Mouse (Mus musculus): Measurements from ENCODE around the gene Frmpd1. TPM values are rescaled to one million over a fixed set of nuclear protein-coding genes. Genes with fewer than 3 reads are reported as not detected.
A peak's percentile ranks its signal among the peaks of the same experiment; 100 is the strongest.

The Frmpd1 gene
- polyA plus RNA-seq, 1 experiment from 2014 or later: 1.5 TPM

- no peaks in the 10 kb centered on the region for H3K4me1 ChIP-seq (ENCODE audit: control insufficient read depth, insufficient read depth, low read length)
- H3K27me3 ChIP-seq (ENCODE audit: control insufficient read depth, insufficient read depth, low read length): no peaks in the 10 kb centered on the region
- no peaks in the 10 kb centered on the region for H3K36me3 ChIP-seq (ENCODE audit: control insufficient read depth, insufficient read depth, low read length)
- DNase-seq (peak; percentile 88), ATAC-seq (ENCODE audit: low FRiP score, low TSS enrichment) (0 out of 2 replicates have a peak, but pooled peaks have one; percentile 43)
- no peak overlapping the region for H3K27ac ChIP-seq (replicated peaks; ENCODE audit: low read depth, low read length)
- 15% methylated on average over 4 of the region's 4 CpGs for WGBS
- no peak overlapping the region for H3K4me2 ChIP-seq (ENCODE audit: low read length)
- H3K4me3 ChIP-seq (replicated peaks; ENCODE audit: low read depth, low read length): no peak overlapping the region
- H3K9ac ChIP-seq (replicated peaks; ENCODE audit: low read length): no peak overlapping the region
- no peaks in the 10 kb centered on the region for H3K9me3 ChIP-seq (ENCODE audit: control insufficient read depth, low read length)
Measured at GRCm38 (mm10) chr4:45279981-45280548, 95.4 kb downstream of the Frmpd1 start.

GRCm38 (mm10) chr4:45286318-45286717 is 101.6 kb downstream of the Frmpd1 start:
- WGBS: 49% methylated on average over 3 of the region's 3 CpGs
- H3K4me2 ChIP-seq (ENCODE audit: low read length): no peak overlapping the region
- H3K4me1 ChIP-seq (ENCODE audit: control insufficient read depth, insufficient read depth, low read length): no peaks in the 10 kb centered on the region
- H3K9me3 ChIP-seq (ENCODE audit: control insufficient read depth, low read length): no peaks in the 10 kb centered on the region
- H3K4me3 ChIP-seq (replicated peaks; ENCODE audit: low read depth, low read length): no peak overlapping the region
- no peak overlapping the region for H3K27ac ChIP-seq (replicated peaks; ENCODE audit: low read depth, low read length)
- ATAC-seq (ENCODE audit: low FRiP score, low TSS enrichment) (no peak), DNase-seq (peak; percentile 38)
- no peaks in the 10 kb centered on the region for H3K36me3 ChIP-seq (ENCODE audit: control insufficient read depth, insufficient read depth, low read length)
- no peaks in the 10 kb centered on the region for H3K27me3 ChIP-seq (ENCODE audit: control insufficient read depth, insufficient read depth, low read length)
- H3K9ac ChIP-seq (replicated peaks; ENCODE audit: low read length): no peak overlapping the region

- DNase-seq: no peak
Measured at GRCm38 (mm10) chr4:45287906-45288305, 103.2 kb downstream of the Frmpd1 start.

GRCm38 (mm10) chr4:45296662-45297564 is 112.2 kb downstream of the Frmpd1 start, which contains the start of gene Trmt10b:
TSS of gene Trmt10b (plus strand) at chr4:45297127.
- Histone ChIP-seq H3K27ac (replicated peaks; ENCODE audit: low read depth, low read length) (no peak within 1 kb of the TSS), H3K9me3 (ENCODE audit: control insufficient read depth, low read length) (no peaks in the 10 kb centered on the region), H3K27me3 (ENCODE audit: control insufficient read depth, insufficient read depth, low read length) (no peaks in the 10 kb centered on the region), H3K4me3 (replicated peaks; ENCODE audit: low read depth, low read length) (peak within 1 kb of the TSS; percentile 71), H3K4me1 (ENCODE audit: control insufficient read depth, insufficient read depth, low read length) (peaks cover 8% of the 10 kb centered on the region; the same call in 1 of the 2 replicates), H3K4me2 (ENCODE audit: low read length) (peak within 1 kb of the TSS; percentile 67), H3K36me3 (ENCODE audit: control insufficient read depth, insufficient read depth, low read length) (peaks cover 22% of the 10 kb centered on the region), H3K9ac (replicated peaks; ENCODE audit: low read length) (peak within 1 kb of the TSS; percentile 75)
- ATAC-seq (ENCODE audit: low FRiP score, low TSS enrichment) (peak; percentile 80), DNase-seq (peak; percentile 94)
- WGBS: 22% methylated on average over 27 of the region's 27 CpGs

More at GRCm38 (mm10) chr4:45287906-45288305, 103.2 kb downstream of the Frmpd1 start:
- no peak overlapping the region for H3K9ac ChIP-seq (replicated peaks; ENCODE audit: low read length)
- ATAC-seq (ENCODE audit: low FRiP score, low TSS enrichment): no peak
- no peaks in the 10 kb centered on the region for H3K4me1 ChIP-seq (ENCODE audit: control insufficient read depth, insufficient read depth, low read length)
- H3K27me3 ChIP-seq (ENCODE audit: control insufficient read depth, insufficient read depth, low read length): no peaks in the 10 kb centered on the region
- H3K4me2 ChIP-seq (ENCODE audit: low read length): no peak overlapping the region
- 62% methylated on average over 5 of the region's 5 CpGs for WGBS
- no peak overlapping the region for H3K4me3 ChIP-seq (replicated peaks; ENCODE audit: low read depth, low read length)
- no peak overlapping the region for H3K27ac ChIP-seq (replicated peaks; ENCODE audit: low read depth, low read length)
- no peaks in the 10 kb centered on the region for H3K9me3 ChIP-seq (ENCODE audit: control insufficient read depth, low read length)
- no peaks in the 10 kb centered on the region for H3K36me3 ChIP-seq (ENCODE audit: control insufficient read depth, insufficient read depth, low read length)

GRCm38 (mm10) chr4:45305536-45305935 is 120.9 kb downstream of the Frmpd1 start:
- H3K4me2 ChIP-seq (ENCODE audit: low read length): no peak overlapping the region
- DNase-seq (no peak), ATAC-seq (ENCODE audit: low FRiP score, low TSS enrichment) (no peak)
- WGBS: 96% methylated on average over 14 of the region's 14 CpGs
- H3K36me3 ChIP-seq (ENCODE audit: control insufficient read depth, insufficient read depth, low read length): peaks cover 86% of the 10 kb centered on the region
- no peak overlapping the region for H3K9ac ChIP-seq (replicated peaks; ENCODE audit: low read length)
- no peaks in the 10 kb centered on the region for H3K4me1 ChIP-seq (ENCODE audit: control insufficient read depth, insufficient read depth, low read length)
- H3K9me3 ChIP-seq (ENCODE audit: control insufficient read depth, low read length): no peaks in the 10 kb centered on the region
- no peak overlapping the region for H3K27ac ChIP-seq (replicated peaks; ENCODE audit: low read depth, low read length)
- no peak overlapping the region for H3K4me3 ChIP-seq (replicated peaks; ENCODE audit: low read depth, low read length)
- no peaks in the 10 kb centered on the region for H3K27me3 ChIP-seq (ENCODE audit: control insufficient read depth, insufficient read depth, low read length)

GRCm38 (mm10) chr4:45308046-45308445 is 123.4 kb downstream of the Frmpd1 start:
- peaks cover 71% of the 10 kb centered on the region for H3K36me3 ChIP-seq (ENCODE audit: control insufficient read depth, insufficient read depth, low read length)
- H3K27me3 ChIP-seq (ENCODE audit: control insufficient read depth, insufficient read depth, low read length): no peaks in the 10 kb centered on the region
- no peak overlapping the region for H3K4me3 ChIP-seq (replicated peaks; ENCODE audit: low read depth, low read length)
- ATAC-seq (ENCODE audit: low FRiP score, low TSS enrichment) (no peak), DNase-seq (peak; percentile 56)
- 35% methylated on average over 11 of the region's 11 CpGs for WGBS
- no peak overlapping the region for H3K4me2 ChIP-seq (ENCODE audit: low read length)
- no peaks in the 10 kb centered on the region for H3K9me3 ChIP-seq (ENCODE audit: control insufficient read depth, low read length)
- H3K4me1 ChIP-seq (ENCODE audit: control insufficient read depth, insufficient read depth, low read length): no peaks in the 10 kb centered on the region
- no peak overlapping the region for H3K9ac ChIP-seq (replicated peaks; ENCODE audit: low read length)
- H3K27ac ChIP-seq (replicated peaks; ENCODE audit: low read depth, low read length): no peak overlapping the region

- no peak overlapping the region for H3K4me3 ChIP-seq (replicated peaks; ENCODE audit: low read depth, low read length)
- DNase-seq (no peak), ATAC-seq (ENCODE audit: low FRiP score, low TSS enrichment) (no peak)
- H3K9me3 ChIP-seq (ENCODE audit: control insufficient read depth, low read length): no peaks in the 10 kb centered on the region
- H3K36me3 ChIP-seq (ENCODE audit: control insufficient read depth, insufficient read depth, low read length): peaks cover 67% of the 10 kb centered on the region
- H3K27me3 ChIP-seq (ENCODE audit: control insufficient read depth, insufficient read depth, low read length): no peaks in the 10 kb centered on the region
- H3K4me2 ChIP-seq (ENCODE audit: low read length): no peak overlapping the region
- WGBS: 91% methylated on average over 6 of the region's 6 CpGs
- H3K27ac ChIP-seq (replicated peaks; ENCODE audit: low read depth, low read length): no peak overlapping the region
- no peaks in the 10 kb centered on the region for H3K4me1 ChIP-seq (ENCODE audit: control insufficient read depth, insufficient read depth, low read length)
- no peak overlapping the region for H3K9ac ChIP-seq (replicated peaks; ENCODE audit: low read length)
Measured at GRCm38 (mm10) chr4:45308606-45309005, 123.9 kb downstream of the Frmpd1 start.

GRCm38 (mm10) chr4:45311056-45311455 is 126.4 kb downstream of the Frmpd1 start:
- Histone ChIP-seq H3K36me3 (ENCODE audit: control insufficient read depth, insufficient read depth, low read length) (peaks cover 67% of the 10 kb centered on the region), H3K4me1 (ENCODE audit: control insufficient read depth, insufficient read depth, low read length) (no peaks in the 10 kb centered on the region), H3K4me3 (replicated peaks; ENCODE audit: low read depth, low read length) (no peak overlapping the region), H3K9me3 (ENCODE audit: control insufficient read depth, low read length) (no peaks in the 10 kb centered on the region), H3K27me3 (ENCODE audit: control insufficient read depth, insufficient read depth, low read length) (no peaks in the 10 kb centered on the region), H3K27ac (replicated peaks; ENCODE audit: low read depth, low read length) (no peak overlapping the region), H3K9ac (replicated peaks; ENCODE audit: low read length) (no peak overlapping the region), H3K4me2 (ENCODE audit: low read length) (no peak overlapping the region)
- ATAC-seq (ENCODE audit: low FRiP score, low TSS enrichment) (no peak), DNase-seq (no peak)
- WGBS: 98% methylated on average over 2 of the region's 2 CpGs
